Mouse (Mus musculus) midbrain, embryonic 14.5 days (tissue): Measurements from ENCODE around the gene Tmed9. TPM values are rescaled to one million over a fixed set of nuclear protein-coding genes. Genes with fewer than 3 reads are reported as not detected.
A peak's percentile ranks its signal among the peaks of the same experiment; 100 is the strongest.
"Not testable (repeated sequence)": the region's sequence is repeated elsewhere in the genome, so short reads cannot be mapped to it uniquely, and the experiment has no call there.

Experiments
- ATAC-seq: fragments of 200-750 bp; cut with Nextera tagmentation; 2 replicates; pipeline ENCODE4 v1.8.0; 2017; ENCODE audit warnings: moderate number of reproducible peaks, moderate library complexity; ENCODE audit not compliant: low FRiP score, low TSS enrichment
- DNase-seq: peaks from one replicate; pipeline ENCODE4 v3.0.0-alpha.2; 2015
- H3K27ac ChIP-seq: fragments of 300-500 bp; sonication (generic); replicated peaks from 2 replicates; pipeline ENCODE4 v1.5.1; 2014; ENCODE audit warnings: mild to moderate bottlenecking, low read depth, low read length, moderate library complexity
- H3K27me3 ChIP-seq: fragments of 300-500 bp; sonication (generic); 2 replicates; pipeline ENCODE4 v1.6.1; 2014; ENCODE audit warnings: low read length, control low read depth, mixed read lengths; ENCODE audit not compliant: control insufficient read depth, insufficient read depth
- H3K36me3 ChIP-seq: fragments of 300-500 bp; sonication (generic); 2 replicates; pipeline ENCODE4 v1.6.1; 2014; ENCODE audit warnings: low read length, control low read depth; ENCODE audit not compliant: control insufficient read depth, insufficient read depth
- H3K4me1 ChIP-seq: fragments of 300-500 bp; sonication (generic); 2 replicates; pipeline ENCODE4 v1.6.1; 2014; ENCODE audit warnings: mild to moderate bottlenecking, antibody characterized with exemption, low read length, control low read depth; ENCODE audit not compliant: control insufficient read depth, insufficient read depth
- H3K4me2 ChIP-seq: fragments of 300-500 bp; sonication (generic); 2 replicates; pipeline ENCODE4 v1.6.1; 2014; ENCODE audit warnings: mild to moderate bottlenecking, low read length, moderate library complexity
- H3K4me3 ChIP-seq: fragments of 300-500 bp; sonication (generic); replicated peaks from 2 replicates; pipeline ENCODE4 v1.5.1; 2014; ENCODE audit warnings: low read depth, low read length
- H3K9ac ChIP-seq: fragments of 300-500 bp; sonication (generic); replicated peaks from 2 replicates; pipeline ENCODE4 v1.6.1; 2014; ENCODE audit warnings: mild to moderate bottlenecking, low read length, moderate library complexity
- H3K9me3 ChIP-seq: fragments of 300-500 bp; sonication (generic); 2 replicates; pipeline ENCODE4 v1.6.1; 2016; ENCODE audit warnings: low read length, control low read depth, mixed read lengths; ENCODE audit not compliant: control insufficient read depth
- WGBS: fragments of 180-500 bp; shearing (Covaris S2); extraction: QIAGEN DNeasy Blood & Tissue Kit; methylation state at CpG from one replicate; pipeline ENCODE4 v1.1.7; 2014; 5-methylcytosine and 5-hydroxymethylcytosine counted together
- polyA plus RNA-seq: library from polyadenylated mRNA; unstranded; fragments of >200 nt; fragmentation: Nextera tagmentation; extraction: Ambion mirVana; gene quantifications from 2 replicates; pipeline ENCODE4 v1.2.1, GENCODE M21; 2014

Gene Tmed9
- polyA plus RNA-seq, 1 experiment from 2014 or later, result 61.3 TPM

- H3K4me2 ChIP-seq, result peak overlapping the region; percentile 83
- H3K4me3 ChIP-seq, result peak overlapping the region; percentile 95; the same call in 1 of the 2 replicates
- H3K27me3 ChIP-seq, result no peaks in the 10 kb centered on the region
- H3K36me3 ChIP-seq, result peaks cover 13% of the 10 kb centered on the region
- no peak overlapping the region; the same call in 1 of the 2 replicates for H3K9ac ChIP-seq
- no peaks in the 10 kb centered on the region for H3K9me3 ChIP-seq
- H3K27ac ChIP-seq, result no peak overlapping the region
- peaks cover 23% of the 10 kb centered on the region for H3K4me1 ChIP-seq
- DNase-seq (no peak), ATAC-seq (no peak)
- WGBS, result 87% methylated on average over 2 of the region's 2 CpGs
Measured at GRCm38 (mm10) chr13:55571977-55572376, 1.6 kb upstream of the Tmed9 start.

- no peak overlapping the region for H3K9ac ChIP-seq
- ATAC-seq (no peak), DNase-seq (peak; percentile 49)
- H3K9me3 ChIP-seq, result no peaks in the 10 kb centered on the region
- no peak overlapping the region for H3K4me3 ChIP-seq
- H3K27me3 ChIP-seq, result no peaks in the 10 kb centered on the region
- WGBS, result 77% methylated on average over 5 of the region's 5 CpGs
- peaks cover 14% of the 10 kb centered on the region for H3K4me1 ChIP-seq
- H3K4me2 ChIP-seq, result no peak overlapping the region
- H3K27ac ChIP-seq, result no peak overlapping the region
- H3K36me3 ChIP-seq, result 0 out of 2 replicates have a peak, but pooled peaks cover under 1% of the 10 kb centered on the region
Measured at GRCm38 (mm10) chr13:55574321-55574720, 789 bp downstream of the Tmed9 start.

GRCm38 (mm10) chr13:55575932-55576331, 2.4 kb downstream of the Tmed9 start:
- no peaks in the 10 kb centered on the region for H3K9me3 ChIP-seq
- H3K4me1 ChIP-seq, result peaks cover 10% of the 10 kb centered on the region; the same call in 1 of the 2 replicates
- ATAC-seq (no peak), DNase-seq (no peak)
- no peak overlapping the region for H3K4me3 ChIP-seq
- WGBS, result 70% methylated on average over 5 of the region's 5 CpGs
- H3K36me3 ChIP-seq, result no peaks in the 10 kb centered on the region
- H3K4me2 ChIP-seq, result no peak overlapping the region
- no peaks in the 10 kb centered on the region for H3K27me3 ChIP-seq
- no peak overlapping the region for H3K27ac ChIP-seq
- H3K9ac ChIP-seq, result no peak overlapping the region

- DNase-seq, ATAC-seq: not testable (repeated sequence)
Measured at GRCm38 (mm10) chr13:55576872-55577271, 3.3 kb downstream of the Tmed9 start.

GRCm38 (mm10) chr13:55578086-55578485, 4.6 kb downstream of the Tmed9 start:
- H3K36me3 ChIP-seq, result no peaks in the 10 kb centered on the region
- no peak overlapping the region for H3K27ac ChIP-seq
- no peak overlapping the region for H3K9ac ChIP-seq
- H3K9me3 ChIP-seq, result no peaks in the 10 kb centered on the region
- no peak overlapping the region for H3K4me2 ChIP-seq
- no peak overlapping the region for H3K4me3 ChIP-seq
- ATAC-seq (no peak), DNase-seq (no peak)
- H3K4me1 ChIP-seq, result no peaks in the 10 kb centered on the region
- H3K27me3 ChIP-seq, result no peaks in the 10 kb centered on the region
- 80% methylated on average over 4 of the region's 4 CpGs for WGBS

More at GRCm38 (mm10) chr13:55576872-55577271, 3.3 kb downstream of the Tmed9 start:
- H3K4me3 ChIP-seq, H3K4me2 ChIP-seq, H3K9ac ChIP-seq, H3K36me3 ChIP-seq, H3K9me3 ChIP-seq, H3K4me1 ChIP-seq, H3K27ac ChIP-seq, H3K27me3 ChIP-seq: not testable (repeated sequence)
- WGBS, result 88% methylated on average over 7 of the region's 7 CpGs

- Histone ChIP-seq H3K27me3 (no peaks in the 10 kb centered on the region), H3K4me3 (no peak overlapping the region), H3K9me3 (no peaks in the 10 kb centered on the region), H3K4me1 (peaks cover 4% of the 10 kb centered on the region; the same call in 1 of the 2 replicates), H3K4me2 (no peak overlapping the region), H3K27ac (no peak overlapping the region), H3K36me3 (peaks cover 28% of the 10 kb centered on the region), H3K9ac (no peak overlapping the region)
- 81% methylated on average over 4 of the region's 4 CpGs for WGBS
- peak; percentile 41; the same call in 1 of the 2 replicates for ATAC-seq
- DNase-seq, result no peak
Measured at GRCm38 (mm10) chr13:55591961-55592490, 18.5 kb downstream of the Tmed9 start.

GRCm38 (mm10) chr13:55592512-55593253, 19.2 kb downstream of the Tmed9 start:
- peaks cover 33% of the 10 kb centered on the region for H3K36me3 ChIP-seq
- H3K9me3 ChIP-seq, result no peaks in the 10 kb centered on the region
- peak overlapping the region; percentile 80 for H3K9ac ChIP-seq
- WGBS, result 4% methylated on average over 29 of the region's 29 CpGs
- peak overlapping the region; percentile 75 for H3K27ac ChIP-seq
- peaks cover 4% of the 10 kb centered on the region; the same call in 1 of the 2 replicates for H3K4me1 ChIP-seq
- ATAC-seq (peak; percentile 99), DNase-seq (peak; percentile 99)
- H3K4me3 ChIP-seq, result peak overlapping the region; percentile 69
- peak overlapping the region; percentile 83 for H3K4me2 ChIP-seq
- H3K27me3 ChIP-seq, result no peaks in the 10 kb centered on the region

GRCm38 (mm10) chr13:55593254-55593747, 19.8 kb downstream of the Tmed9 start:
- Histone ChIP-seq H3K4me2 (peak overlapping the region; percentile 83), H3K4me1 (peaks cover 4% of the 10 kb centered on the region; the same call in 1 of the 2 replicates), H3K36me3 (peaks cover 38% of the 10 kb centered on the region), H3K27ac (peak overlapping the region; percentile 75), H3K27me3 (no peaks in the 10 kb centered on the region), H3K9me3 (no peaks in the 10 kb centered on the region), H3K4me3 (peak overlapping the region; percentile 69), H3K9ac (peak overlapping the region; percentile 80)
- WGBS, result under 1% methylated on average over 31 of the region's 31 CpGs
- ATAC-seq (peak; percentile 56; the same call in 1 of the 2 replicates), DNase-seq (no peak)
